Mouse (Mus musculus) bone marrow macrophage, adult 2 months (primary cell): Measurements from ENCODE around the gene Fnip2.

Source experiments
- CTCF ChIP-seq: IDR thresholded peaks from 2 replicates; pipeline ENCODE4 v1.5.1; 2012; ENCODE audit warnings: low read depth, mild to moderate bottlenecking, low read length, moderate library complexity
- POLR2A ChIP-seq: IDR thresholded peaks from 2 replicates; pipeline ENCODE4 v1.6.1; 2012; ENCODE audit warnings: mild to moderate bottlenecking, low read depth, low read length, borderline replicate concordance

DNA sequence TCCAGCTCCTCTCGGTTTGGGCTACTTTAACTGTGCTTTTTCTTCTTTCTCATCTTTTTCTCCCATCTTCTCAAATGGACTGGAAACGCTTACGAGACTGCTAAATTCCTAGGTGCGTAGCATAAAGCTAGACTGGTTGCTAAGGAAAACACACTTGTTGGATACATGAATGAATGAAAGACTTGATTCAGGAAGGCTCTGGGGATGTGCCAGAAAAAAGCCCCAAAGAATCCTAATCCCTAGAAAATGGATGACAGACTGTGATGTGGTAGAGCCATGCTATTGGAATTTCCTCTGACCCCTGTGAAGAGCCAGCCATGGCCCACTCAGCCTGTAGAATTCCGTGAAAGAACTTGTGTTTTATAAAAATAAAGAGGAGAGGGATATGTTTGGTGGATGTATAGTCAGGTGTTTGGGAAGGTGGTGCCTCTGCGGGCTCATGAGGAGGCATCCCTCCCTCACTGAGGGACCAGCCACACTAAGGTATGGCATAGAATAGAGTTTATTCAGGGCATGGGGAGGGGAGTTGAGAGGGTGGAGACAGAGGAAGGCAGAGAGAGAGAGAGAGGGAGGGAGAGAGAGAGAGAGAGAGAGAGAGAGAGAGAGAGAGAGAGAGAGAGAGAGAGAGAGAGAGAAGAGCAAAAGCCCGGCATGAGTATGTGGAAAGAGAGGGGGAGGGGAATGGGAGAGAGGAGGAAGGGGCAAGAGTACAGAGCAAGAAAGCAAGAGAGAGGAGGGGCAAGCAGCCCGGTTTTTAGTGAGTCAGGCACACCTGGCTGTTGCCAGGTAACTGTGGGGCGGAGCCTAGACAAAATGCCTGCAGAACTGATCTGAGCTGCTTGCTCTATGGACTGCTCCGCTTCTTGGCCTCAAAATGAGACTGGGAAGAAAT is 8.2 kb upstream of the Fnip2 start:
- TF ChIP-seq POLR2A (no peak), CTCF (no peak)
